Mouse (Mus musculus): ENCODE measurements around the gene Cs.

DNA sequence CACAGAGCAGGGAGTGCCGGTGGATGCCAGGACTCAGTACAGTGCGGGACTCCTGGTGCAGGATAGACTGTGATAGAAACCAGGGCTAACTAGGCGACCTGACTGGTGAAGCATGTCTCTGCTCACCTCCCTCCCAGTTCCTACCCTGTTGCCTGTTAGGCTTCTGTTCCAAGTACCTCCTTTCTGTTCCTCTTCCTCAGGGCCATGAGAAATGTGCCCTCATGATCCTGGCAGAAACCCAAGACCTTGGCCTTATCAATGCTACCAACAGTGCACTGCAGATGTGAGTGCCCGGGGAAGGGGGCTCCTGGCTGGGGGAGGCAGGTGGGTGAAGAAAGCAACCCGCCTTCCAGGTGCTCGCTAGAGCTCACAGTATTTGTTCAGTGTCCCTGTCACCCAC, 52.0 kb downstream of the Cs start:
- no peak for TF ChIP-seq CTCF (IDR thresholded peaks at IDR 0.05)
- TF ChIP-seq EP300 (IDR thresholded peaks at IDR 0.05) = no peak

All from lung, postnatal 0 days (tissue).